Mouse (Mus musculus): ENCODE measurements around the gene 2300003K06Rik.
A peak's percentile ranks its signal among the peaks of the same experiment; 100 is the strongest.
"Not testable (repeated sequence)": the region's sequence is repeated elsewhere in the genome, so short reads cannot be mapped to it uniquely, and the experiment has no call there.

Gene 2300003K06Rik

GRCm38 (mm10) chr11:99837966-99838365, at the start of gene 2300003K06Rik:
TSS of gene 2300003K06Rik (minus strand) at chr11:99838066.
- no peak for DNase-seq (ENCODE audit: low read depth, low spot score)

GRCm38 (mm10) chr11:99878887-99879286, 41.0 kb upstream of the 2300003K06Rik start, which contains the start of gene Gm11567:
TSS of gene Gm11567 (plus strand) at chr11:99879187.
- not testable (repeated sequence) for DNase-seq (ENCODE audit: low read depth, low spot score)

DNA sequence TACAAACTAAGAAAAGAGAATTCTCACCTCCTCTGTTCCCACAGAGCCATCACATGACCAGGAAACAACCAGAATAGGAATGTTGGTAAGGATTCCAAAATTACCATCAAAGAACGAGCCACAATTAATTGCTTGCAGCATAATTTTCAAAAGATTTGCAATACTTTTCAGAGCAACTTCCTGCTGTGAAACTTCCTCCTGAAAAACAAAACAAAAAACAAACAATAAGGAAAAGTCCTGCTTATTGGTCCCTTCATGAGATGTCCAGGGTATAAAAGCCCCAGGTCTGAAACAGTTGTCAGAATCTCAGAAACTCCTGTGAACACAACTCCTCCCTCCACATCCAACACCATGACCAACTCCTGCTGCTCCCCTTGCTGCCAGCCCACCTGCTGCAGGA, 35.2 kb upstream of the 2300003K06Rik start, which contains the start of gene Krtap9-1:
Gene Krtap9-1 (plus strand): TSS at position 301 of the 400 bp plus-strand sequence.
- not testable (repeated sequence) for DNase-seq (ENCODE audit: low read depth, low spot score)

GRCm38 (mm10) chr11:99864176-99864575, 26.3 kb upstream of the 2300003K06Rik start, which contains the start of gene Gm11559:
TSS of gene Gm11559 (plus strand) at chr11:99864476.
- DNase-seq (ENCODE audit: low read depth, low spot score), result not testable (repeated sequence)

DNA sequence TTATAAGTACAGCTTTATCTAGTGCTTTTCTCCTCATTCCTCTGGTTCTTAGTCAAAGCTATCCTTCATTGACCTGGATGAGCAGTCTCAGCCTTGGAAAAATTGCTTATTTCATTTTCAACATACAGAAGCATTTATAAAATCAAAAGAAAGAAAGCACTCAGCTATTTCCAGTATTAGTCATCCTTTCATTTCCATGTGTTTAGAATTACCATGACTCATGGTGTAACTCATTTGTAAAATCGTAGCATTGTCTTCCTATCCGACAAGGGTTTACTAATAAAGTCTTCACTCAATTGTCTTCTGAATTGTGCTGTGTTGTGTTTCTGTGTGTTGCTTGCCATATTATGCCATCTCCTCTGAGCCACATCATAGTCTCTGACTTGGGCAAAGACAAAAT, 20.9 kb upstream of the 2300003K06Rik start:
- DNase-seq (ENCODE audit: low read depth, low spot score), result peak; percentile 12

DNA sequence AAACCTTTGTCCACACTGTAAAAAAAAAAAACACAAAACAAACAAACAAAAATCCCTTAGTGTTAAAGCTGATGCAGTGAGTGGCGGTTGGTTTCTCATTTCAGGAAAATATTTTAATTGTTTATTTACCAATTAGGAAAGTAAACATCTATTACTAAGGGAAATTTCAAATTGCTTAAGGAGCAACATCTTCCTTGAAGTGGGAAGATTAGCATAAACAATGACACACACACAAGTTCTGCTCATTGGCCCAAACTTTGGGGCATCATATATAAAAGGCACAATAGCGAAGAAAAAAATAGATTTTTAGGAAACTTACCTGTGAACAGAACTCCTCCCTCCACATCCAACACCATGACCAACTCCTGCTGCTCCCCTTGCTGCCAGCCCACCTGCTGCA, 19.8 kb upstream of the 2300003K06Rik start, which contains the start of gene Gm11568:
Gene Gm11568 (plus strand): TSS at position 301 of the 400 bp plus-strand sequence.
- no peak for DNase-seq (ENCODE audit: low read depth, low spot score)

DNA sequence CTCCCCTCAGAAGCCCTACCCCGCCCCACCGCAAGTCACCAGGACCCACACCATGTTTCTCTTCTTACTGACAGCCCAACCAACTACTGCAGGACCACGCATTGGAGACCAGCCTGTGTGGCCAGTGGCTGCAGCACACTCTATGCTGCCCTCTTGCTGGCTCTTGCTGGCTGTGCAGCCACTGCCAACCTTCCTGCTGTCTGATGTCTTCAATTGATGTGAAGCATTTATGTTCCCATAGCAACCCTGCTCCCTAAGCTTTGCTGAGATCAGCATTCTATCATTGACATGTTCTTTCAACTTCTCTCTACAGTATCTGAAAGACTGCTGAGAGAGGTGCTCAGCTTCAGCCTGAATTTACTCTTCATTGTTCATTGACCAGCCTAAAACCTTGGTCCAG, 16.3 kb upstream of the 2300003K06Rik start:
- peak; percentile 27 for DNase-seq (ENCODE audit: low read depth, low spot score)

- no peak for DNase-seq (ENCODE audit: low read depth, low spot score)
Observed at GRCm38 (mm10) chr11:99851508-99851907, 13.6 kb upstream of the 2300003K06Rik start, which contains the start of gene Krtap4-16. TSS of gene Krtap4-16 (minus strand) at chr11:99851608.

DNA sequence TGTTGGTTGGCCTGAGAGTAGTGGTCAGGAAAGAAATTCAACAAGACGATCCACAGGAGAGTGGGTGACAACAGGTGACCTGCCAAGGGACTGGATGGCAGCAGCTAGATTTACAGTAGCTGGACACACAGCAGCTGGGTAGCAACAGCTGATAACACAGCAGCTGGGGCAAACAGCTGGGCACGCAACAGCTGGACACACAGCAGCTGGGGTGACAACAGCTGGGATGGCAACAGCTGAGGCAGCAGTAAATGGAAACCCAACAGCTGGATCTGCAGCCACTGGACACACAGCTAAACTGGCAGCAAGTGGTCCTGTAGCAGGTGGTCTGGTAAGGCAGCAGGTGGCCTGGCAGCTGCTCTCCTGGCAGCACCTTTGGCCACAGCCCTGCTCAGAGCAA, 8.9 kb upstream of the 2300003K06Rik start:
- DNase-seq (ENCODE audit: low read depth, low spot score), result no peak

- no peak for DNase-seq (ENCODE audit: low read depth, low spot score)
Observed at GRCm38 (mm10) chr11:99842185-99842584, 4.3 kb upstream of the 2300003K06Rik start.

DNA sequence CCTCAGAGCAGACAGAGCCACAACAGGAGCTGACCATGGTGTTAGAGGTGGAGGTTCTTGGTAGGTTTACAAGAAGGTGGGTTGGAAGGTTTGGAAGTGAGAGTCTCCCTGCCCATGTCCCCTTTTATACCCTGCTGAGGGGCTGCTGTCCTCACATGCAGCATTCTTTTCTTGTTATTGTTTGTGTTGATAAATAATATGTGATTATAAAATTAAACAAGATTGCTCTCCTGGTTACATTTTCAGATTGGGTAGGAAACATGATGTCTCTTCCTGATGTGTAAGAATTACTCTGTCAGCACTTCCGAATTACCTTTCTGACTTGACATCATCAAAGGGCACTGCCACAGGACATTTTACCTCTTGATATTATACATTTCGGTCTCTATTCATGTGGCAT, 22.3 kb downstream of the 2300003K06Rik start, which contains the start of gene Gm11564:
Gene Gm11564 (minus strand): TSS at position 101 of the 400 bp plus-strand sequence.
- DNase-seq (ENCODE audit: low read depth, low spot score), result not testable (repeated sequence)

- not testable (repeated sequence) for DNase-seq (ENCODE audit: low read depth, low spot score)
Observed at GRCm38 (mm10) chr11:99809792-99810191, 28.1 kb downstream of the 2300003K06Rik start, which contains the start of gene Krtap4-13. TSS of gene Krtap4-13 (minus strand) at chr11:99809892.

DNA sequence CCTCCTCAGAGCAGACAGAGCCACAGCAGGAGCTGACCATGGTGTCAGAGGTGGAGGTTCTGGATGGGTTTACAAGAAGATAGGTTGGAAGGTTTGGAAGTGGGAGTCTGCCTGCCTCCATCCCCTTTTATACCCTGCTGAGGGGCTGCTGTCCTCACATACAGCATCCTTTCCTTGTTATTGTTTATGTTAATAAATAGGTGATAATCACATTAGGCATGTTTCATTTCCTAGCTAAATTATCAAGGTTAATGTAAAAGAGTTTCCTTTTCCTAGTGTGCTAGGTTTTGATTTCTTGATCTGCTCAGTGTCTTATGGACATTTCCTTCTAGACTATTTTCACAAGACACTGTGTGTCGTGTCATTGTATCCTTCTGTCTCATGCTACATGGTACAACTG, 33.5 kb downstream of the 2300003K06Rik start, which contains the start of gene Gm11554:
Gene Gm11554 (minus strand): TSS at position 101 of the 400 bp plus-strand sequence.
- DNase-seq (ENCODE audit: low read depth, low spot score), result not testable (repeated sequence)

GRCm38 (mm10) chr11:99798832-99799231, 39.0 kb downstream of the 2300003K06Rik start, which contains the start of gene Gm11569:
TSS of gene Gm11569 (minus strand) at chr11:99798932.
- DNase-seq (ENCODE audit: low read depth, low spot score), result not testable (repeated sequence)

- DNase-seq (ENCODE audit: low read depth, low spot score), result no peak
Observed at GRCm38 (mm10) chr11:99793367-99793766, 44.5 kb downstream of the 2300003K06Rik start, which contains the start of gene Gm11596. TSS of gene Gm11596 (minus strand) at chr11:99793467.
